Mouse (Mus musculus): ENCODE measurements around the gene Map4k1. TPM values are rescaled to one million over a fixed set of nuclear protein-coding genes. Genes with fewer than 3 reads are reported as not detected.

Gene Map4k1
- total RNA-seq (2022) = 1 to 10 TPM in 1 of 4 experiments, under 1 TPM in 3; 0.50 to 1.1 (median 0.74) TPM

DNA sequence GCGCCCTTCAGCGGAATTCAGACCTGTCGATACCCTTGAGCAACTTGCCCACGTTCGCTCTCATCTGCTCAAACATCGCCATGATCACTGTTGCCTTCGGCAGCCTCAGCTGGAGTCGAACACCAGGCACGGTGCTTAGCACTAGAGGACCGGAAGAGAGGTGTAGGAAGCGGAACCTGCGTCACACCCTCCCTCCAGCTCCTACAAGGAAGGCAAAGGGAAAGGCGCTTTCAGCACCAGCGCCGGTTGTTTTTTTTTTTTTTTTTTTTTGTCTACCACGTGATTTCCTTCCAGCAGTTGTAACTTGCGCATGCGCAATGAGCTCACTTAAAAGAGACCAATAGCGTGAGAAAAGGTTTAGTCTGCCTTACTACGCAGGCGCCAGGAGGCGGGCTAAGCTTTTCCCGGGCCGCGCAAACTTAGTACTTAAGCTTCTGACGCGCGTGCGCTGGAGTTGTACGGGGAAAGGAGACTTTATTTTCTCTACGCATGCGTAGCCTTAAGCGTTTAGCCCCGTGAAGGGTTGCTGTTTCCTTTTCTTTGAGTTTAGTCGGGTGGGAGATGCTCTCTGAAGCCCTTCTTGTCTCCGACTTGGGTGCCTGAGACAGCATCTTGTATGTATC lies at the start of gene Map4k1, which contains the start of gene Eif3k:
Gene Map4k1 (plus strand): TSS at position 400 of the 623 bp plus-strand sequence.
Gene Eif3k (minus strand): TSS at position 214 of the 623 bp plus-strand sequence.
- peak; percentile 98 for DNase-seq (ENCODE audit: low spot score)

DNA sequence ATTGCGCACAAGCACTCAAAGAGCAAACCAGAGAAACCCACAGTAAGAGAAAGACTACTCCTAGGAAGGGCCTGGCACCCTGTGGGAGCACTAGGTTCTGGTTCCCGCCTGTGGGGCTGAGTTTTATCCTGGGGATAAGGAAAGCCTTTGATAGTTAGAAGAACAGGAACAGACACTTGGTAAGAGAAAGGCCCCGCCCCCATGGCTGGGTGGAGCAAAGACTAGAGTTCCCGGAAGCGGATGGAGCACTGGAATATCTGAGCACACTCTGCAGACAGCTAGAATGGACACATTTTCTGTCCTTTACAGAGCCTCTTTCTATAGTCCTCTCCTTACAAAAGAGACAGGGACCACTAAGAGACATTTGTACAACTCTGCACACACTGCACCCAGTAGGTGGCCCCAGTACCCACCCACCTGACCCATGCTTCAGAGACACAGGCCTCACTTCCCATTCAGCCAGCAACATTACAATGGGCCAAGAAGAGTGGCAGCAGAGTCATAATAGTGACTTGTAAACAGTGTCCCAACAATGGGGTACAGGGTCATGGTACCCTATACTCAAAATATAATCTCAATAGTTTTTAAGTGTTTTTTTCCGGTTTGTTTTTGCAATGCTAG lies 49.3 kb upstream of the Map4k1 start:
- no peak for DNase-seq (ENCODE audit: low spot score)

DNA sequence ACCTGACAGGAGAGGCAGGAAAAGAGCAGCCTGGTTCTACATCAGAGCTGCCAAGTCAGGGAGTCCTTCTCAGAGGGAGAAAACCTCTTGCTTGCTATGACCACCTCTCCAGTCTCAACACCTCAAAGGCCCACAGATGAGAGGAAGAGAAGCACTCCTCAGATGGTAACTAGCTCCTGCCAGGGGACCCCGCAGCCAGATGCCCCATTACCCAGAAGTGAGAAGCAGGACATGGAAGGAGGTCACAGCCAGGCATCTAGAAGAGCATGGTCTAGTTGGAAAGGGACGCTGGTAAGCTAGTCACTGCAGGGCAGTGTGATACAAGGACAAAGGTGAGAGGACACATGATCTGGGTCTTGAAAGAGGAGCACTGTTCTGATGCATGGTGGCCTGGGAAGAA lies 48.0 kb upstream of the Map4k1 start:
- DNase-seq (ENCODE audit: low spot score) = no peak

DNA sequence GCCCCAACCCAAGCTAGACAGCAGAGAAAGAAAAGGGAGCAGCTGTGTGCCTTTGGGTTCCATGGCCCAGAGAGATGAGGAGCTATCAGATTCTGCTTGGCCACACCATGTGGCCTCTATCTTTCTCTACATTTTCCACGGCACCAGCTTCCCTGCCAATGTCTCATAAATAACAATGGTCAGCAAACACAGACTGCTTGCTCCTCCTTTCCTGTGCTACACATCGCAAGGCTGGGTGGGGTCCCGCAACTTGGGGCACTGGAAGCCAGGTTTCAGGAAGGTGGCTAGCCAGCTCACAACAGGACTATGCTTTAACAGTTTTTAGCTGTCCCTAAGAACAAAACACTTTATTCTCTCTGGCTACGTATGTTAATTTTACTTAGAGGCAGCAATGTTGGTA lies 45.1 kb upstream of the Map4k1 start:
- no peak for DNase-seq (ENCODE audit: low spot score)

DNA sequence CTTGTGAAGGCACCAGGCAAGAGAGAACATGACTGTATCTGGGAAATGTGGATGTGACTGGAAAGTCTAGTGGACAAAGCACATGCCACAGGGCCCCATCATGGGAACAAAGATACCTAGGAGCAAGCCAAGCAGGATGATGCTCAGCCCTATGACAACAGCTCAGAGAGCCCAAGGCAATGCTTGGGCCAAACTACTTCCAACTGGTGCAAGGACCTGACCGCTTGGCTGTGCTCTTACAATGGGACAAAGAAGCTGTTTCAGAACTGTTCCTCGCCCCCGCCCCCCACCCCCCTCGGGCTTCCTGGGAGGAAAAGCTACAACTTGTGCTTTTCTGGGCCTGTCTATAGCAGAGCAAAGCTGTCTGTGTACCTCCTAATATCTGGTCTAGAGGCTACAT lies 43.2 kb upstream of the Map4k1 start:
- DNase-seq (ENCODE audit: low spot score) = no peak

DNA sequence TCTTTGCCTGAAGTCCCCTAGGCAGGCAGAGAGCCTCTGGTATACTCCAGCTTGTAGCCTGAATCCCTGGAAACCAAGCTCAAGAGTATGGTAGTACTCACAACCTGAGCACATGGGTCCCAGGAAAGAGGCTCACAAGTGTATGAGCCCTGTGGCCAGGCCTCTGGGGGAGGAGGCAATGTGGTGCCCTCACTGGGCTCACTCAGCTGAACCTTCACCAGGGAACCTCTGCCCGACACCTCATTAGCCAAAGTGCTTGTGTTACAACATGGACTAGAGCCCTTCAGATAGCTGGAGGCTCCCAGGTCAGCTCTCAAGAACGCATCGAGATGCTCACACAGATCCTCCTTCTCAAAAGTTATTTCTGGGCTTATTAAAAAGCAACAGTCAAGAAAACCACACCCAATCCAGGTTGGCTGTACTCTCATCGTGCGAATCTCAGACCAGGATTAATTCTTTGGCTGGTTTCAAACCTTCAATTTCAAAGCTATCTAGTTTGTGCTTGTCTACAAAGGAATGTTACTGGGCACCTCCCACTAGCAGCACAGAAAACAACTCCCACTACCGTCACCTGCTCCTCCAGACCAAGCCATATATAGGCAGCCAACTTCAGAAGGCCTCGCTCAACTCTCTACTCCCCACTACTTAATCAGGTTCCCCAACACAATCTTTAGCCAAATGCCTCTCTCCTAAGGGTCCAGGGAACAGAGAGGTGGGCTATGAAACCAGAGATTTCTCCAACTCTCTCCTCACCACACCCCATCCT lies 42.2 kb upstream of the Map4k1 start:
- DNase-seq (ENCODE audit: low spot score) = no peak

DNA sequence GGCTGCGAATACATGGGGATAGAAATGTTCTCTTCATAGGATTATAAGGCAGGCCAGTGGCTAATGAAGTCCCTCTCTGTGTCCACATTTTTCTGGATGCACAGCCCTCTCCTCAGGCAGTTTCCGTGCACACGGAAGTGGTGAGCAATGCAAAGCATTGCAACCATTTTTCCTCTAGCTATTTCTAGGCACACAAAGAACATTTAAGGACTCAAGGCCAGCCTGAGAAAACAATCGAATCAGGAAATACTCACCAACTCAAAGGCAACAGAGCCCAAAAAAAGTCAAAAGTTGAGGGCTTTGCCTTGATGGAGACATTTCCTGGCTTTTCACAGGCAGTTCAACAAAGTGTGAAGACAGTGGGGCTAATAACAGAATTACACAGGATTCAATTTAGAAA lies 40.7 kb upstream of the Map4k1 start:
- no peak for DNase-seq (ENCODE audit: low spot score)

DNA sequence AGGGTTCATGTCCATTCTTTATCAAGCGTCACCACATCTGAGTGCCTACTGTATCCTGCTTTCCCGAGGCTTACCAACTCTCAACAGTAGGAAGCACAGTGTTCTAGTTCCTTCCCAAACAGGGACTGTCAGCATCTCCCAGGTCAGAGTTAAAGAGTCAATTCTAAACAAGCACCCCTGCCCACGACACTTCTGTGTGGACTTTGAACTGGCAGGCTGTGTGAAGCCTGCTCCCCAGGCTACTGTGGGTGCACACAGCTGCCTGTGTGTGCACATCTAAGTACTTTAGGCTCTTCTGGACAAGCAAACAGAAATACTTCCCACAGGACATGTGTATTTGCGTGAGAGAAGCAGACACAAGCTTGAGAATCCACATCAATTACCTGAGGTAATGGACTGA lies 40.3 kb upstream of the Map4k1 start:
- no peak for DNase-seq (ENCODE audit: low spot score)

DNA sequence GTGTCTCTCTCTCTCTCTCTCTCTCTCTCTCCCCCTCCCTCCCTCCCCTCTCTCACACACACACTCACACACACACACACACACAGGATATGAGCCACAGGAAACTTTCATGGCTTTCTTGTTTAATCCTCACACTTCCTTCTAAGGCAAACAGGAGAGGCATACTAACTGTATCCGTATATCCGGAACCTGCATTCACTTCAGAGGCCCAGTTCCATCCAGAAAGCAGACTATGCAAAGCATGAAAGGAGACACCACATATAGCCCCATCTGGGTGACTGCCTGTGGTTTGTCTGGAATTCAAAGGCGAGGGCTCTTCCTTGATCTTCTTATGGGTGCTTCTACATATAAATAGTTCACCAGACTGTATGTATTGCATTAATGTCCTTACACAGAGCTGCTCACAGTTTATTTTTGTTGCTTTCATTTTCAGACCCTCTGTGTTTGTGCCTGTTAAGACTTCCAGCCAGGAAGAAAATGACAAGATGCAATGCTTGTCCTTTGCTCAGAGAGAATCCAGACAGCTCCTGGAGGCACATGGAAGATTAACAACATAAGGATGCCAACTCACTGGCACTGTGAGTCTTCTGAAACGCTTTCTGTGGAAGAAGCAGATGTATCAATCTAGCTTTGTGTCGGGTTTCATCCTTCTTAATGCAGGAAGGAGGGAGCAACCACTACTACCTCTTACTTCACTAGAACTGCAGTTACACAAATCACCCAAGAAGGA lies 38.2 kb upstream of the Map4k1 start:
- no peak for DNase-seq (ENCODE audit: low spot score)

DNA sequence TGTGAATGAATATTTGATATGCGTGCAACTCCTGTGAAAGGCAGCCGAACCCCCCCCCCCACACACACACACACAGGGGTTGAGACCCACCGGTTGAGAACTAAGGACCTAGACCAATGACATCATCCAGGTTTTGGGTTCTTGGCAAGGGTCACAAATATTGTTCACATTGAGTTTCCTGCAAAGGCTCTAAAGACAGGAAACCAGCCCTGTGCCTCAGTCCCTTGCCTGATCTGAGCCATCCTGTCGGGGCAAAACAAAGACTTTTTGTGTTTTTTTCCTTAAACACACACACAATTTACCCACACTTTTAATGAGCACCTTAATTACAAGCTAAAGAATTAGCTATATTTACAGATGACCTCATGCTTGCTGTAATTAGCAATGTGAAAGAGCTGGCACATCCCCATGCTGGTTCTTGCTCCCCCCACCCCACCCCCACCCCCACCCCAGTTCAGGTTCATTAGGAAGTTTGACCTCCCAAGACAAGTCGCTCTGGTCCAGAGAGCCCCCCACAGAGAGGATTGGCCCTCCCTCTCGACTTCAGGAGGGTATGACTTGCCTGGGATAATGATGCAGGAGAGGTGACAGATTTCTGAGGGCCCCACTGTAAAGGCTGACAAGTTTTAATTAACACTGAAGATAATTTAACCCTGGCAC lies 37.0 kb upstream of the Map4k1 start:
- no peak for DNase-seq (ENCODE audit: low spot score)

DNA sequence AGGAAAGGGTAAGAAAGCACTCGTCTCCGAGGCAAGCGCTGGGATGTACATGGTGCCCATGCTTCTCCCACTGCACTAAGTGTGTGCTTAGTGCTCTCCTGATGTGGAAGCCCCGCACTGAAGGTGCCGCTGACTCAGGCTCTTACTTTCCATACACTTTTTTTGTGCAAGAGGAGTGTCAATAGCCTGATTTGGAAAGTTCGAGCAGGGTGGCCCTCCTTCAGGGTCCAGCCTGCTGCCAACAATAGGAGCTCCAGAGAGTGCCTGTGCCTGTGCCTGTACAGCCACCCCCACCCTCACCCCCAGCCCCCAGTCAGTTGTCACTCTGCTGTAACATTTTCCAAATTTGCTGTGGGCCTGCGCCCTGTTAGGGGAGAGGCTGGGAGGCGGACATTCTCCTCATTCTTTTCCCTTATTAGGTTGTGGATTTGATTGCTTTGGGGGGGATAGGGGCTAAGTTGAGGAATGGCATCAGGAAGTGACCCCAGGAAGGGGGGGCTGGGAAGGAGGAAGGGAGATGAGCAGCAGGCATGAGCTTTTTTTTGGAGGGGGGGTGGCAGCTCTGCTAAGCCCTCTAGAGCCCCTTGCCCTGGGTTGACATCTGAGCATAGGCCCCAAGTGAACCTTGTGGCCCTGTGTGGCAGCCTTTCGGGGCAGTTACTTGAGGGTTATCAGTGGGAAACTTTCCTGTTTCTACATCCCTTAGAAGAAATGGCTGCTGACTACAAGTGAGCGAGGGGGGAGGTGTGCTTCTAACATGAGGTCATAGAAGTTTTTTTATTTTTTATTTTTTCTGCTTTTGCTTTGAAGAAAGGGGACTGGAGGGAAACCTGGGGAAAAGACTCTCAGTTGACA lies 36.2 kb upstream of the Map4k1 start:
- DNase-seq (ENCODE audit: low spot score) = no peak

DNA sequence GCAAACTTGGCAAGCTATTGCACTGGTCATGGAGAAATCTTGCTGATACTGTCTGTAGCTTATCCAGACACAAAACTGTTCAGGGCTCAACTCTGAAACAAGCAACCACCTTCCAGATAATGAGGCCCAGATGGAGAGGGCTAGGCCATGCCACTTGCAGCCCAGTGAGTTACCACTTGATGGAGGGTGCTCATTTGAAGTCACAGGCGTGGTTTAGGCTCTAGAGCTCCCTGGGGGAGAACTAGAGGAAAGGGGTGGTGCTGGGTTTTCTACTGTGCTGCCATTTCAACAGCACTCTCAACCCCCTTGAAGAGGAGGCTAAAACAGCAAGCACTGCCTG lies 35.6 kb upstream of the Map4k1 start:
- DNase-seq (ENCODE audit: low spot score) = no peak

DNA sequence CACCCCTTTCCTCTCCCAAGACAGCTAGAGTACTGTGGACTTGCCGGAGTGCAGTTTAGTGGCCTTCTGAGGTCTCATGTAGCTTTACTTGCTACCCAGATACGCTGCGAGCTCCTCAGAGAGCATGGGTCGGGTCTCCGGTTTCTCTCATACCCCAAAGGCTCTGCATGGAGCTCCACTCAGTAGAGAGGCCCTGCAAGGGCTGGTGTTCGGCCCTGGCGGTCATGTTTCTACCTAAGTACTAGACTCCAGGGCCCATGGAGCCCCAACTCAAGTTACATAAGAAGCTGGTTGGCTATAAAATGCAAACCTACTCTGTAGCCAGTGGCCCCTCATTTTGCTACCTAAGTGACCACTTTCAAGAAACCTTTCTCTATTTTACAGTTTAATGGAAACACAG lies 33.1 kb upstream of the Map4k1 start:
- DNase-seq (ENCODE audit: low spot score) = no peak

DNA sequence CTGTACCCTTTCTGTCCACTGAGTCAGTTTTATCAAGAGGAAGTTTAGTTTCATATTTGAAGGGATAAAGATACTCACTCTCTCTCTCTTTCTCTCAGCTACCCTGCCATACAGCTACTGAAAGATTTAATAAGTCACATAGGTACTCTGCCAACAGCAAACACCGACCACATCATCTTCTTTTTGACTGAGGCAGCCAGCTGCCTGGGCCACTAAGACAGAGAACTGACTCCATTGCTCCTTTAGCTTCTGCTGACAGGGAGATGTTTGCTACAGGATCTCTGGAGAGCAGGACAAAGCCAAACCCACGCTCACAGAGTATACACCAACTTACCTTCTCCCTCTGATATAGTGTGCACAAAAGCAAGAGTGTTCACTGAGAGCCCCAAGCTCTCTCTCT lies 32.6 kb upstream of the Map4k1 start:
- no peak for DNase-seq (ENCODE audit: low spot score)

DNA sequence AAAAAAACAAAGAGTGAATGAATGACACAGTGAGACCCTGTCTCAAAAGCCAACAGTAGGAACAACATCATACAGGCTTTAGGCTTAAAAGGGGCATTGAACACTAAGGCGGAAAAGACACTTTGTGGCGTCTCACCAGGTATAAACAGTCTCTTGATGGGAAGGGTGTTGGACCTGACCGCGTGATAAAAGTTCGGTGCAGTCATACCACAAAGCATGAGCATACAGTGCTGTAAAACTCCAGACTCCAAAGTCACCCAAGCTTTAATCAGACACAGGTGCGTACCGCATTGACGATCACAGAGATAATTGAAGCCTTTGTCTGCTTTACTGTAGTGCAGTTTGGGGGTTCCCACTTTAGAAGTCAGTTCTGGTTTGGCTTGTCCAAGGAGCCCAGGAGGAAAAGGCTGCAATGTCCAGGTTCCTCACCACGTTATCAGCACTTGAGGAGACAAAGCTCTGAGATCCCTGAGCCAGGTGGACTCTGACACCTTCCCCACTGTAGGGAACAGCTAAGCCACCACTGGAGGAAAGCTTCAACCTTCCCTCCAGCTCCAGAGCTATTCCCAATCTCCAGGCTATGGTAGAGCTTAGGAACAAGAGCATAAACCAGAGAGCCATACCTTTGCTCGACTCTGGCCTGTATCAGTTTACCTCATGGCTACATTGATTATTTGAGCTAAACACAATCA lies 31.4 kb upstream of the Map4k1 start:
- DNase-seq (ENCODE audit: low spot score) = no peak

DNA sequence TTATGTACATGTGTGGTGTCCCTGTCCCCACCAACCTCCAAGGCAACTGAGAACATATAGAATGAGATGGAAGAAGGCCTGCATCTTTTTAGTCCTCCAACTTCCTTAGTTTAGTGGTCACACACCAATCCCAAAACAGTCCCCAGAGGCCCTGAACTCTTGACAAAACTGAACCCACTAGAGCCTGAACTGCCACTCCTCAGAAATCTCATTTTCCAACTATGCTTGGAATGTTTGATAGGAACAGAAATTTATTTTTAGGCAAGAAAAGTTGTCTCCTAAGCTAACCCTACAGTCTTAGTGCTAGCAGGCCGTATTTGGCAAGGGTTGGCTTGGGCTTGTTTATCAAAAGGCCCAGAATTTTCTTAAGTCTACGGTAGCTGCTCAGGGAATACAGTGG lies 30.1 kb upstream of the Map4k1 start:
- DNase-seq (ENCODE audit: low spot score) = no peak

DNA sequence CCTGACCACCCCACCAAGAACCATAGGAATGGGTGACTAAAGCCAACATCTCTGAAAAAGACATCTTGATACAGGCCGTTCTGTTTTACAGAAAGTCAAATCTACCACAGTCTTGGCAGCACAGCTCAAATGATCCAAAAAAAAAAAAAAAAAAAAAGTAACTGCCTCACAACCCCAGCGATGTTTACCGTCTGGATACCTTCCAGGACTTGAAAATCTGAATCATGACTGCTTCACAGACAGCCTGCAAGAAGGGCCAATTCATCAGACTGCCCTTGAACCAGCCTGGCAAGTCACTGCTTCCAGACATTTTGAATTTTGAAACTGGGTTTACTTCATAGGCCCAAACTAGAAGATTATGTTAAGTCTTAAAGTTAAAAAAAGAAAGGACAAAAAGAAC lies 29.1 kb upstream of the Map4k1 start:
- no peak for DNase-seq (ENCODE audit: low spot score)

DNA sequence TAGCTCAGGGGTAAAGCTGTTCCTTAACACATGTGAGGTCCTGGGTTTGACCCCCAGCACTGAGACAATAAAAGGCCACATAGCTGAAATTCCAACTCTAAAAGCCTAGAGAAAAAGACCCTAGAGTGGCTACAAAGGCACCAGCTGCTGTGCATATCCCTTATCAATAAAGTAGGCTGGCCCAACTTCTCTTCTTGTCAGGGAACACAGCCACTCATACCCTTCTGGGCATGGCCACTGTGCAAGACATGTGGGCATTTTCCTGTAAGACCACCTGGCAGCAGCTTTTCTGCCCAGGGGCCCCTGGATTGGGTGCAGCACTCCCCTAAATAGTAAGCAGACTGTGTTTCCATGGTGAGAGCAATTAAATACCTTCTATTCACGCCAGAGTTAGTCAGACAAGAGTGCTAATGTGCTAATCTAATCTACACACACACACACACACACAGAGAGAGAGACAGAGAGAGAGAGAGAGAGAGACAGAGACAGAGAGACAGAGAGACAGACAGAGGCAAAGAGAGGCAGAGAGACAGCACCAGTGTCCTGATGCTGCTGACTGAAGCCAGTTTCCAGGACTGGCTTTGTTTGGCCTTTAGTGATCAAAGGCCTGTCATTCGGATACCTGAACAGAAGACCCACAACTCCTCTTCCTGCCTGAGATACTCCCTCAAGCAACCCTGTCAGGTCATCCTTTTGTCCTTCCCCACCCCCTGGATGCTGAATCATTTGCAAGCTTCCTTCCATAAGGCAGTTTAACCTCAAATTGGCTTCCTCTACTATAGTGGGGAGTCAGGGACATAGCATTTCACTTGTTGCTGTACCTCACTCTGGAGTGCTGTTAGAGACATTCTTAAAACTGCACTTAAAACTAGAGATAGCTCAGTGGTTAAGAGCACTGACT lies 28.1 kb upstream of the Map4k1 start:
- no peak for DNase-seq (ENCODE audit: low spot score)

DNA sequence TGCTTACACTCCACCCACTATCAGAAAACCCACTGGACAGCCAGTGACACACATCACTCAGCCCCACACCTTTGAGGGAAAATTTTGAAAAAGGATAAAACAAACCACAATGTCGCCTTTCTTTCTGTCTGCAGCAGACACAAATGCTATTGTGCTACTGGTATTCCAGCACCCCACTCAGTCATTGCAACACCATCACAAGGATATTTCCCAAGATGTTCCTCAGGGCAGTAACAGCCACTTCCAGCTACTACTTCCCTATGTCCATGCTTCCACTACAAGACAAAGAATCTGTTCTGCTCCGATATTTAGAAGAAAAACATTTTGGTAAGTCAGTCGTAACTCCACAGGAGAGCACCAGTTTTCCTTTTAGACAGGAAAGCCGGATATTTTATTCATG lies 27.1 kb upstream of the Map4k1 start:
- no peak for DNase-seq (ENCODE audit: low spot score)
